Mouse (Mus musculus) 416B (cell line): ENCODE measurements around the gene Adam30.

ENCODE experiments used
- DNase-seq: peaks from one replicate; pipeline ENCODE4 v3.0.0; 2011; ENCODE audit warnings: low read depth

Adam30 gene

GRCm38 (mm10) chr3:98185163-98185714, 24.8 kb downstream of the Adam30 start:
- DNase-seq = no peak

GRCm38 (mm10) chr3:98187777-98188176, 27.3 kb downstream of the Adam30 start:
- no peak for DNase-seq

- DNase-seq = no peak
Measured at GRCm38 (mm10) chr3:98197711-98198532, 37.5 kb downstream of the Adam30 start.

GRCm38 (mm10) chr3:98199747-98200146, 39.3 kb downstream of the Adam30 start:
- DNase-seq = peak; percentile 46

- peak; percentile 31 for DNase-seq
Measured at GRCm38 (mm10) chr3:98203282-98203681, 42.9 kb downstream of the Adam30 start.

GRCm38 (mm10) chr3:98206977-98207376, 46.5 kb downstream of the Adam30 start:
- no peak for DNase-seq

DNA sequence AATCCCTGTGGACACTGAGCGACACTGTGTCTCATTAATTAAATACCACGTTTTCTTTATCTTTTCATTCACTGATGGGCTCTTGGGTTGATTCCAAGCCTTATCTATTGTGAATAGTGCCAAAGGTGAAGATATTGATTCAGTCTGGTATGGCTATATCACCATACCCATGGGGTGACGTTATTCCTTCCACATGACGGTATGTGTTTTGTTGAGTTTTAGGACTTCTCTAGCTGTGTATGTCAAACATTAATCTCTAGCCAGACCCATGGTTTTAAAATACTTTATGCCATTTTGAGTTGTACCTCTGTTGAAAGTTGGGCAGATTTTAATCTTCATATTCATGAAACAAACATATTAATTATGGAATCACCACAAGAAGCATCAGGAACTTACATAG, 48.7 kb downstream of the Adam30 start:
- no peak for DNase-seq

GRCm38 (mm10) chr3:98210860-98211259, 50.4 kb downstream of the Adam30 start:
- no peak for DNase-seq

DNA sequence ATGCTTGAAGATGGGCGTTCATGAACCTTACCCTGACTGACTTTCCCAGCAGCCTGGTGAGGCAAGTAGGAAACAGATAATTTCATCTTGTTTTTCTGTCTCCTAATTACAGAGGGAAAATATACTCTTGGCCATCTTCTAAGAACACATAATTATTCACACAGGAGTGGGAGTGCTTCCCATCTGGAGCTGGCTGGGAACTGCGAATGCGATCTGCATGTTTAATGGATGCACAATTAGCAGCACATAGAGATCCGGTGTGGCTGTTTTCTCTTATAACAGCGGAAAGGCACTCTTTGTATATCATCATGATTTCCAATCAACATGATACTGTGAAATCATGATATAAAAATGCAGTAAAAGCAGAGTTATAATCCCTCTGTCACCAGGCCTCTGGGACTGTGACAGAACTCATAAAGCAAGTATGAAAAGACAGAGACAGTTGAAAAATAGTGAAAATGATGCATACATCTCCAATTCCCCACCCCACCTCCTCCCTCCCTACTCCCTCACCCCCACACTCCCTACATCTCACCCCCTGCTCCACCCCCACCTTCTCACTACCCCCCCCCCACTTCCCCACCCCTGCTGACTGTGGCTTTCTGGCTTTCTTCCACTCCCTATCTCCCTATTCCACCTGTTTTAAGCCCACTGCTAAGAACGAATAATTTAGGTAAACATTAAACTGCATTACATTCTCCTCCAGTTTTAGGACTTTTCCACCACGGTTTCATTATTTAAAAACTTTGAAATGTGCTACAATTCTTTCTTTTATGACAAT, 51.1 kb downstream of the Adam30 start:
- no peak for DNase-seq
